In genomic region chr2:166655308-166655707, GRCm38 (mm10) we compare ENCODE assay signal across 9 mouse cellular contexts. TPM values are rescaled to one million over a fixed set of nuclear protein-coding genes. Genes with fewer than 3 reads are reported as not detected.
DNase-seq lines count a peak whose midpoint lies in the region; ATAC-seq lines count a peak whose summit lies in the region.
"Had no signal": no experiment of that assay in that cellular context is flagged by ENCODE, and none has a peak within 500 bp of the region (broad histone marks: within the 10 kb centered on the region; RNA-seq: fewer than 3 reads in every experiment).

No protein-coding gene starts in this region.

- peaks cover 49% of the 10 kb centered on the region for H3K4me1 ChIP-seq in midbrain, embryonic 11.5 days (ENCODE audit: control insufficient read depth, insufficient read depth, low read length)
- H3K4me1 ChIP-seq in midbrain, embryonic 16.5 days (ENCODE audit: control insufficient read depth, insufficient read depth, low read length), result peaks cover 14% of the 10 kb centered on the region; the same call in 1 of the 2 replicates
- peaks cover 22% of the 10 kb centered on the region for H3K4me1 ChIP-seq in embryonic facial prominence, embryonic 15.5 days
- peaks cover 72% of the 10 kb centered on the region for H3K4me1 ChIP-seq in liver, embryonic 12.5 days
- H3K4me1 ChIP-seq in stomach, embryonic 15.5 days, result peaks cover 31% of the 10 kb centered on the region

- no peaks in the 10 kb centered on the region for H3K27me3 ChIP-seq in midbrain, embryonic 11.5 days (ENCODE audit: control insufficient read depth, insufficient read depth, low read length)
- H3K27me3 ChIP-seq in midbrain, embryonic 16.5 days (ENCODE audit: control insufficient read depth, insufficient read depth, low read depth, low read length), result no peaks in the 10 kb centered on the region
- H3K27me3 ChIP-seq in embryonic facial prominence, embryonic 15.5 days, result no peaks in the 10 kb centered on the region
- H3K27me3 ChIP-seq in liver, embryonic 12.5 days (replicated peaks), result no peaks in the 10 kb centered on the region
- H3K27me3 ChIP-seq in stomach, embryonic 15.5 days (replicated peaks), result no peaks in the 10 kb centered on the region

- no peaks in the 10 kb centered on the region for H3K9me3 ChIP-seq in midbrain, embryonic 11.5 days (ENCODE audit: control insufficient read depth, low read length)
- H3K9me3 ChIP-seq in midbrain, embryonic 16.5 days (replicated peaks; ENCODE audit: control insufficient read depth, low read length, poor library complexity, severe bottlenecking), result no peaks in the 10 kb centered on the region
- H3K9me3 ChIP-seq in embryonic facial prominence, embryonic 15.5 days (replicated peaks), result no peaks in the 10 kb centered on the region
- no peaks in the 10 kb centered on the region for H3K9me3 ChIP-seq in liver, embryonic 12.5 days (replicated peaks)
- no peaks in the 10 kb centered on the region for H3K9me3 ChIP-seq in stomach, embryonic 15.5 days

- no peak overlapping the region for H3K9ac ChIP-seq in midbrain, embryonic 11.5 days (ENCODE audit: low read length)
- H3K9ac ChIP-seq in midbrain, embryonic 16.5 days (ENCODE audit: low read depth, low read length), result no peak overlapping the region
- no peak overlapping the region for H3K9ac ChIP-seq in embryonic facial prominence, embryonic 15.5 days
- H3K9ac ChIP-seq in liver, embryonic 12.5 days, result no peak overlapping the region
- no peak overlapping the region for H3K9ac ChIP-seq in stomach, embryonic 15.5 days

- no peak for ATAC-seq in midbrain, embryonic 11.5 days (ENCODE audit: low FRiP score)
- ATAC-seq in midbrain, embryonic 16.5 days, result no peak
- ATAC-seq in embryonic facial prominence, embryonic 15.5 days (ENCODE audit: insufficient number of reproducible peaks, low FRiP score, low TSS enrichment, low read depth), result no peak
- no peak for ATAC-seq in liver, embryonic 12.5 days
- ATAC-seq in stomach, embryonic 15.5 days (ENCODE audit: insufficient read depth, low FRiP score, low read depth), result no peak
- ATAC-seq: lung, postnatal 0 days had no signal

- no peak overlapping the region for H3K4me2 ChIP-seq in midbrain, embryonic 11.5 days
- no peak overlapping the region for H3K4me2 ChIP-seq in midbrain, embryonic 16.5 days (ENCODE audit: low read length)
- H3K4me2 ChIP-seq in embryonic facial prominence, embryonic 15.5 days (replicated peaks), result no peak overlapping the region
- 0 out of 2 replicates have a peak overlapping the region, but pooled peaks have one; percentile 33 for H3K4me2 ChIP-seq in liver, embryonic 12.5 days
- no peak overlapping the region for H3K4me2 ChIP-seq in stomach, embryonic 15.5 days

- no peak overlapping the region for H3K4me3 ChIP-seq in midbrain, embryonic 11.5 days (ENCODE audit: low read depth, low read length)
- H3K4me3 ChIP-seq in midbrain, embryonic 16.5 days (ENCODE audit: low read depth, low read length), result no peak overlapping the region
- H3K4me3 ChIP-seq in embryonic facial prominence, embryonic 15.5 days (replicated peaks), result no peak overlapping the region
- H3K4me3 ChIP-seq in liver, embryonic 12.5 days, result no peak overlapping the region
- no peak overlapping the region for H3K4me3 ChIP-seq in stomach, embryonic 15.5 days (replicated peaks)

- no peak for DNase-seq in midbrain, embryonic 11.5 days (ENCODE audit: low spot score, missing footprints)
- no peak for DNase-seq in left cerebral cortex, postnatal 25 days (ENCODE audit: low spot score in 2 of 2)
- DNase-seq in layer of hippocampus, adult 9-10 months (ENCODE audit: low spot score), result no peak
- DNase-seq: heart, postnatal 14 days had no signal

- WGBS in midbrain, embryonic 11.5 days, result 88% methylated on average over 4 of the region's 4 CpGs
- whole genome bisulfite sequencing in midbrain, embryonic 16.5 days, result 68% methylated on average over 4 of the region's 4 CpGs
- 86% methylated on average over 4 of the region's 4 CpGs for WGBS in embryonic facial prominence, embryonic 15.5 days
- 78% methylated on average over 4 of the region's 4 CpGs for WGBS in liver, embryonic 12.5 days (ENCODE audit: insufficient replicate concordance)
- WGBS in stomach, embryonic 15.5 days, result 77% methylated on average over 4 of the region's 4 CpGs

- no peaks in the 10 kb centered on the region for H3K36me3 ChIP-seq in midbrain, embryonic 11.5 days (ENCODE audit: control insufficient read depth, insufficient read depth, low read length)
- H3K36me3 ChIP-seq in midbrain, embryonic 16.5 days (ENCODE audit: control insufficient read depth, insufficient read depth, low read length), result no peaks in the 10 kb centered on the region
- no peaks in the 10 kb centered on the region for H3K36me3 ChIP-seq in embryonic facial prominence, embryonic 15.5 days
- H3K36me3 ChIP-seq in liver, embryonic 12.5 days, result no peaks in the 10 kb centered on the region
- no peaks in the 10 kb centered on the region for H3K36me3 ChIP-seq in stomach, embryonic 15.5 days

- H3K27ac ChIP-seq in midbrain, embryonic 11.5 days (ENCODE audit: low read depth, low read length), result peak overlapping the region; percentile 87
- H3K27ac ChIP-seq in midbrain, embryonic 16.5 days (ENCODE audit: low read length), result no peak overlapping the region
- H3K27ac ChIP-seq in embryonic facial prominence, embryonic 15.5 days (replicated peaks), result 0 out of 2 replicates have a peak overlapping the region, but pooled peaks have one; percentile 17
- H3K27ac ChIP-seq in liver, embryonic 12.5 days, result 0 out of 2 replicates have a peak overlapping the region, but pooled peaks have one; percentile 4
- peak overlapping the region; percentile 63; the same call in 1 of the 2 replicates for H3K27ac ChIP-seq in stomach, embryonic 15.5 days

- intact Hi-C loops in left cerebral cortex, postnatal 25 days (cut with DNase I), result no loop called here

RNA-seq across cellular contexts. Expression of gene Prex1, which starts 58.3 kb away (rescaled TPM):
- 16.5 and 19.8 TPM in 2 replicates for polyA plus RNA-seq in midbrain, embryonic 11.5 days (2014; fragmentation: Nextera tagmentation; extraction: Ambion mirVana)
- 19.3 and 22.0 TPM in 2 replicates for polyA plus RNA-seq in midbrain, embryonic 16.5 days (2015; fragmentation: Nextera tagmentation; extraction: Ambion mirVana)
- 25.5 and 28.0 TPM in 2 replicates for polyA plus RNA-seq in embryonic facial prominence, embryonic 15.5 days (2015; fragmentation: Nextera tagmentation; extraction: Ambion mirVana)
- 16.4 and 17.5 TPM in 2 replicates for polyA plus RNA-seq in liver, embryonic 12.5 days (2016; fragmentation: Nextera tagmentation; extraction: Ambion mirVana)
- polyA plus RNA-seq in stomach, embryonic 15.5 days (2015; fragmentation: Nextera tagmentation; extraction: Ambion mirVana), result 11.6 and 12.4 TPM in 2 replicates
- 100 to 1,000 TPM; 115 to 120 TPM for total RNA-seq in left cerebral cortex, postnatal 25 days (2021)
